Mouse (Mus musculus) heart, adult 2 months (tissue): ENCODE results near the gene Fchsd2.

Experiments used
- CTCF ChIP-seq: fragments of 200-600 bp; IDR thresholded peaks from 2 replicates; pipeline ENCODE4 v1.8.1; 2022; ENCODE audit warnings: antibody characterized with exemption, mild to moderate bottlenecking, moderate library complexity
- EP300 ChIP-seq: fragments of 200-500 bp; IDR thresholded peaks from 2 replicates; pipeline ENCODE4 v1.6.1; 2011; ENCODE audit warnings: low read depth, low read length, control low read depth; ENCODE audit not compliant: insufficient read depth
- POLR2A ChIP-seq: fragments of 200-500 bp; IDR thresholded peaks from 2 replicates; pipeline ENCODE4 v1.6.1; 2011; ENCODE audit warnings: mild to moderate bottlenecking, low read depth, low read length, control low read depth; ENCODE audit not compliant: insufficient read depth

GRCm38 (mm10) chr7:101315699-101316098 lies 223.0 kb downstream of the Fchsd2 start:
- TF ChIP-seq POLR2A (no peak), CTCF (no peak), EP300 (no peak)
